Mouse (Mus musculus): Measurements from ENCODE around the gene Tmem210.
"Not testable (repeated sequence)": the region's sequence is repeated elsewhere in the genome, so short reads cannot be mapped to it uniquely, and the experiment has no call there.

Gene Tmem210

GRCm38 (mm10) chr2:25287927-25288649 is at the start of gene Tmem210:
Gene Tmem210 (plus strand): TSS chr2:25288145.
- DNase-seq (ENCODE audit: low spot score in 2 of 2), result no peak

GRCm38 (mm10) chr2:25239766-25240165 is 48.2 kb upstream of the Tmem210 start:
- no peak for DNase-seq (ENCODE audit: low spot score in 2 of 2)

GRCm38 (mm10) chr2:25240310-25240709 is 47.6 kb upstream of the Tmem210 start:
- DNase-seq (ENCODE audit: low spot score in 2 of 2), result no peak

- DNase-seq (ENCODE audit: low spot score in 2 of 2), result peak in 1 of 2 experiments; percentile 52
These were observed 47.1 kb upstream of the Tmem210 start for GRCm38 (mm10) chr2:25240723-25241437.

DNA sequence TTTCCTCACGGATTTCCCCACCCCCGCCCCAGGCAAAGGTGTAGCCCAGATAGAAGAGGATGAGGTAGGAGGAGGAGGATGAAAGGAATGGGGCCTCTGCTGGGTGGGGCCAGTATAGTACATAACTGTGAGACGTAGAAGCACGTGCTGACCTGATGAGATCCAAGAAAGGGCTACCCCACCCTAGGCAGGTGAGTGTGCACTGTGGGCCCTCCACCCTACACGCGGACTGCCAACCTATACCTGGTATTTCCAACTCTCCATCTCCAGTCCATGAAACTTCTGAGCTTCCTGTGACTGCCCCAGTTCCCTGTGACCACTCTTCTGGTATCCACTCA is 46.5 kb upstream of the Tmem210 start:
- DNase-seq (ENCODE audit: low spot score in 2 of 2), result no peak

- DNase-seq (ENCODE audit: low spot score in 2 of 2), result no peak
These were observed 45.8 kb upstream of the Tmem210 start, which contains the start of the genes Rnf208 and Cysrt1 for GRCm38 (mm10) chr2:25242101-25242506. Gene Rnf208 (plus strand): TSS chr2:25242255. Gene Cysrt1 (minus strand): TSS chr2:25242452.

- DNase-seq (ENCODE audit: low spot score in 2 of 2), result no peak
These were observed 44.6 kb upstream of the Tmem210 start for GRCm38 (mm10) chr2:25243342-25243741.

- no peak for DNase-seq (ENCODE audit: low spot score in 2 of 2)
These were observed 43.8 kb upstream of the Tmem210 start for GRCm38 (mm10) chr2:25244144-25244543.

DNA sequence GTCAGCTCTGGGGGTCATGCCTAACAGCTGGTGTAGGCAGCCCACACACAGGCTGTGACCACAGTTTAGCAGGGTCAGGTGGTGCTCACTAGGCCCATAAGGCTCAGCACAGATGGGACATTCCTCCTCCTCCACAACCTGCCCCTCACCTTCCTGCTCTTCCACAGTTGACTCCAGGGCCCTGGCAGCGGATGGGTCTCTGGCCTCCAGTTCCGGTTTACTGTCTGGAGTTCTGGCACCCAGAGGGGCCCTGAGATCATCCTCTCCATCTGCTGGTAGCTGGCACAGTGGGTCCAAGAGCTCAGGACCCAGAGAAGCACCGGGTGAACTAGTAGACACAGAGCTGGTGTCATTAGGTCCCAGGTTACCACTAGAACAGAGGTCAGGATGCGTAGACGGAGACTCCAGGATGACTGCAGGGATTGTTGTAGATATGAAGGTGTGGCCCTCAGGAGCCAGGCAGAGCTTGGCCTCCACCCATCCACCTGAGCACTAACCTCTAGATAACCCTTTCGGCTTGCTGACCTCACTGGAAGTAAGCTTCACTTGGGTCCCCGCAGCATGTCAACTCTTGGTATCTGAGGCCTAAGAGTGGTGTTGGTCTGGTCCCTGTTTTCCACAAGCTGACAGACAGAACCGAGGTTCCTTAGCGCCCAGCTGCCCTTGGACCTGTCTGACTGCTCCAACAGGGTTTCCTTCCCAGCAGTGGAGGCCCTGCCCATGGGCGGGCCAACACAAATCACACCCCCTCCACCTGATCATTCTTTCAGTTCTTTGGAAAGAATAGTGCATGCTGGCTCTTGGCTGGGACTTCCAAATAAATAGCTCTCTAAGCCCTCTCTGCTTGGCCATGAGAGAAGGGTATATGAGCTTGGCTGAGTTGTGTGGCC is 41.5 kb upstream of the Tmem210 start, which contains the start of gene AL732309.1:
Gene AL732309.1 (minus strand): TSS at position 681 of the 890 bp plus-strand sequence.
- DNase-seq (ENCODE audit: low spot score in 2 of 2), result no peak

DNA sequence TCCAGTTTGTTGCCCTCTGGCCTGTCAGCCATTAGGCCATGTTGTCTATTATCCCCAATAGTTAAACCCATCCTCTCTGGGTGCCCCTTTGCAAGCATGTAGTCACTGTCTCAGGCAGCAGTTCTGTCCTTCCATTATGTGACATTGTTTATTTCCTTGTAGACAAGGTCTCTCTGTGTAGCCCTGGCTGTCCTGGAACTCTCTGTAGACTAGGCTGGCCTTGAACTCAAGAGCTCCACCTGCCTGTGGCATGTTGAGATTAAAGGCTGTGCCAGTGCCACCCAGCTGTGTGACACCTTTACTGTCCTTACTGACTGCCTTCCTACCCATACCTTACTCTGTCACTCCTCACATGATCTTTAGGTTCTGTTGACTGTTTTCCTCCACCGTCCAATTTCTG is 35.6 kb upstream of the Tmem210 start:
- no peak for DNase-seq (ENCODE audit: low spot score in 2 of 2)

GRCm38 (mm10) chr2:25255284-25255779 is 32.6 kb upstream of the Tmem210 start, which contains the start of gene Tmem203:
Gene Tmem203 (plus strand): TSS chr2:25255439.
- peak; percentile 83 to 92 for DNase-seq (ENCODE audit: low spot score in 2 of 2)

GRCm38 (mm10) chr2:25256443-25257109 is 31.4 kb upstream of the Tmem210 start:
- DNase-seq (ENCODE audit: low spot score in 2 of 2), result peak; percentile 68 to 81

- DNase-seq (ENCODE audit: low spot score in 2 of 2), result not testable (repeated sequence)
These were observed 30.7 kb upstream of the Tmem210 start for GRCm38 (mm10) chr2:25257250-25257649.

- no peak for DNase-seq (ENCODE audit: low spot score in 2 of 2)
These were observed 29.1 kb upstream of the Tmem210 start for GRCm38 (mm10) chr2:25258887-25259286.

DNA sequence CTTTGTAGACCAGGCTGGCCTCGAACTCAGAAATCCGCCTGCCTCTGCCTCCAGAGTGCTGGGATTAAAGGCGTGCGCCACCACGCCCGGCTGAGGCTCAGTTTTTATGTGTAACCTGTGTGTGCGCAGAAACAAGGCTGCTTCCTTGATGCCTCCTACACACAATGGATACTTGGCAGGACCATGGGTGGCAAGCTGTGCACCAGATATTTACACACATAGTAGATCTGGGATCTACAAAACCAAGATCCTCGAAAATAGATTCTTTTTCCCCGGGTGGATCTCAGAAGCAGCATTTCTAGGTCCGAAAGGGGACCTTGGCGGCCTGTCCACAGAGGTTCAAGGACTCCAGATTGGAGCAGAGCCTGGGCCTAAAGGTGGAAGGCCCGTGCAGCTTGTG is 26.1 kb upstream of the Tmem210 start:
- no peak for DNase-seq (ENCODE audit: low spot score in 2 of 2)

DNA sequence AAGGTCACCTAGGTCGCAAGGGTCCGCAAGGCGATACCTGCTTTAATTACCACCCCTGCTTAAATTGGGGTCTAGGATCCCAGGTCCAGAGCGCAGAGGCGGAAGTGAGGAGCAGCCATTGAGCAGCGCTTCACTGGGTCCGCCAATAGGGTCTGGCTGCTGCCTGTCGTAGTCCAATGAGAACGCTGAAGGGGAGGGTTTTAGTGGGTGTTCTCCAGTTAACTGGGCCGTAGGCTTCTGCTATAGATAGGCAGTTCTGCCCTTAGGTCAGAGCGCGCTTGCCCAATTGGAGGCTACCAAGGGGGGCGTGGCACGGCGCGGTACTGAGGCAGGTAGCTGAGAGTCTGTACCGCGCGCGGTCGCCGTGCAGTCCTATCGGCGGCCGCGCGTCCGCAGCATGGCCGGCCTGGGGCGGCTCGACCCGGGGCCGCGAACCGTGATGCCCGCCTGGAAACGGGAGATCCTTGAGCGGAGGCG is 25.6 kb upstream of the Tmem210 start, which contains the start of gene Tprn:
Gene Tprn (plus strand): TSS at position 328 of the 477 bp plus-strand sequence.
- peak; percentile 96 for DNase-seq (ENCODE audit: low spot score in 2 of 2)

DNA sequence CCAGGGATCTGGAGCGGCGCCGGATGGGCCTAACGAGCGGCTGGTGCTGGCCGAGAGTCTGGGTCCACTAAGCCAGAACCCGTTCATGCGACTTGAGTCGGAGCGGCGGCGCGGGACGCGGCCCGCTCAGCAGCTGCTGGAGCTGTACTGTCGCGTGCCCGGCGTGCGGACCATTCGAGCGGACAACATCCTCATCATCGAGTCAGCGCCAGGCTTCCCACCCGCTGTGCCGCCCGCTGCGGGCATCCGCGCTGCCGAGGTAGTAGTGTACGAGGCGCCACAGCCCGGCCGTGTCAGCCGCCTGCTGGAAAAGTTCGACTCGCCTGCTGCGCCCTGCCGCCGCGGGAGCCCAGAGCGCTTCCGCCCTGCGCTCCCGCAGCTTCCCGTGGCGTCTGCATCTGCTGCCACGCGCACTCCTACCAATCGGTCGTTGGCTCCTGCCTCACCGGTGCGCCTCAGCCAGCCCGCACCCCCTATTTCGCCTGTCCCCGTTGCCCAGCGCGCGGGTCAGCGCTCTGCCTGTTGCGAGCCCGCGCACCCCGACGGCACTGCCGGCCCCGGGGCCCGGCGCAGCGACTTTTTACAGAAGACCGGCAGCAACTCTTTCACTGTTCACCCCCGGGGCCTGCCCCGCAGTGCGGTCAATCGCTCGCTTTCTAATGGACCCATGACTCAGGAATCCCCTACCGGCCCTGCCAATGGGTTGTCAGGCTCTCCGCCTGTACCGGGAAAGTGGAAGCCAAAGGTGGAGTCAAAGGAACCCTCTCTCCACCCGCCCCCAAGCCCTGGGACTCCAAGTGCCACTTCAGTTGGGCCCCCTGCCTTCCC is 24.9 kb upstream of the Tmem210 start:
- peak; percentile 59 to 81 for DNase-seq (ENCODE audit: low spot score in 2 of 2)

DNA sequence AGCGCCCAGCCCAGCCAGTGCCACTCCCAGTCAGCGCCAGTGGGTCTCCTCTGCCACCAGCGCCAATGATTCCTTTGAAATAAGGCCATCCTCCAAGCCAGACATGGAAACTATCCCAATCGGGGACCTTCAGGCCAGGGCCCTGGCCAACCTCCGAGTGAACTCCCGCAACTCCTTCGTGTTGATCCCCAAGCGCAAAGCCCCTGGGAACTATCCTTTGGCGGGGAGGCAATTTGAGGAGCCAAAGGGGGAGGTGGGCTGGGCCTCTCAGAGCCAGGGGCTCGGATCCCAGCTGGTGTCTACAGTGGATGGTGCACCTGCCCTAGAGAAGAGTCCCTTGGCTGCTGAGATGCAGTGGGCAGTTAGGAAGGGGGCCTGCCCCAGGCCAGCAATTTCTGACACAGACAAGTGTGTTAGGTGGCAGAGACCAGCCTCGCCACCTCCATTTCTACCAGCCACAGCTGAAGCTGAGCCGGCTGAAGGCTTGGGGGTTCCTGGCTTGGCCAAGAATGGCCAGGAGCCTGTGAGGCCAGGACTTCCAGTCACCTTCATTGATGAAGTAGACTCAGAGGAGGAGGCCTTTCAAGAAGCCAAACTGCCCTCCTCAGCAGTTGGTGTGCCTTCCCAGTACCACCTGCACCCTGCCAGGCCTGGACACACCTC is 24.2 kb upstream of the Tmem210 start:
- DNase-seq (ENCODE audit: low spot score in 2 of 2), result no peak

DNA sequence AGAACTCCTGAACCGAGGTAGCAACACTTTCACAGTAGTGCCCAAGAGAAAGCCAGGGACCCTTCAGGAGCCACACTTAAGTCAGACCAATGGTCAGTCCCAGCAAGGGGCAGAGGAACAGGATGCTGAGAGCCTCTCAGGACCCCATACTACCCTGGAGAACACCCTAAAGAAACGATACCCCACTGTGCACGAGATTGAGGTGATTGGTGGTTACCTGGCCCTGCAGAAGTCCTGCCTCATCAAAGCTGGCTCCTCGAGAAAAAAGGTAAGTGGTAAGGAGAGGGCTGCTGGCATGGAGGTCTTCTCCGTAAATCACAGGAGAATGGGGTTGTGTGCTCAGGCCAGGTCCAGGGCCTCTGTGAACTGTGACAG is 23.7 kb upstream of the Tmem210 start:
- no peak for DNase-seq (ENCODE audit: low spot score in 2 of 2)

- no peak for DNase-seq (ENCODE audit: low spot score in 2 of 2)
These were observed 23.1 kb upstream of the Tmem210 start for GRCm38 (mm10) chr2:25264851-25265250.
